Mouse (Mus musculus): ENCODE results near the gene Rnf220. TPM values are rescaled to one million over a fixed set of nuclear protein-coding genes. Genes with fewer than 3 reads are reported as not detected.
"Not testable (repeated sequence)": the region's sequence is repeated elsewhere in the genome, so short reads cannot be mapped to it uniquely, and the experiment has no call there.

Gene Rnf220
- total RNA-seq, 2 experiments from 2014 or later = 67.8 to 72.4 TPM

DNA sequence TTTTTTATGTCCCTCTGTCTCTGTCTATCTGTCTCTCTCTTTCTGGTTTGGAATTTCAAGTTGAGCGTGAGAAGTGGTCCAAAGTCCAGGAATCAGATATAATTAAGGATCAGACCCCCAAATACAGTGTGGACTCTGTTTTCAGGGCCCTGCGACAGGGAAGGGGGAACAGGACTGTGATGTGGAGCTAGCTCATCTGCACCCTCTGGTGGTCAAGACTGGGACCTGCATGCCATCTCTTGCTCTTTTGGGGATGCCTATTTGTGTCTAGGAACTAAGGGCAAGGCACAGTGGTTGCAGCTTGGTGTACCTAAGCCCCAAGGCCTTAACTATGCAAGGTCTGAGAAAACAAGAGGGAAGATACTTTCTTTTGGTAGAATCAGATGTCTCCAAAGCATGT lies 229.6 kb downstream of the Rnf220 start:
- DNase-seq = peak; percentile 85

DNA sequence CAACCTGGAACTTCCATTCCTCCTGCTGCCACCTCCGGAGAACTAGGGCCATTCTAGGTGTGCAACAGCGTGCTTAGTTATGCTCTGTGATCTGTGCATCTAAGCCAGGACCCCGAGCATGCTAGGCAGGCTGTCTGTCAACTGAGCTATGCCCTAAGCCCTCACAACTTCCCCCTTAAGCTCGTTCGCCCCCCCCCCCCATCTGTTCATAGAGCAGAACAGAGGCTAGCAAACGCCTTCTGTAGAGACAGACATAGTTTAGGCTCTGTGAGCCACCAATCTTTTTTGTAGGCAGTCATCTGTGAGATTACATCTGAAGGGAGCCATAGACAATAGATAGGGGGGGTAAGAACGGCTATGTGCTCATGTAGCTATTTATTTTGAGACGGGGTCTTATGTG lies 233.9 kb downstream of the Rnf220 start:
- DNase-seq = no peak

DNA sequence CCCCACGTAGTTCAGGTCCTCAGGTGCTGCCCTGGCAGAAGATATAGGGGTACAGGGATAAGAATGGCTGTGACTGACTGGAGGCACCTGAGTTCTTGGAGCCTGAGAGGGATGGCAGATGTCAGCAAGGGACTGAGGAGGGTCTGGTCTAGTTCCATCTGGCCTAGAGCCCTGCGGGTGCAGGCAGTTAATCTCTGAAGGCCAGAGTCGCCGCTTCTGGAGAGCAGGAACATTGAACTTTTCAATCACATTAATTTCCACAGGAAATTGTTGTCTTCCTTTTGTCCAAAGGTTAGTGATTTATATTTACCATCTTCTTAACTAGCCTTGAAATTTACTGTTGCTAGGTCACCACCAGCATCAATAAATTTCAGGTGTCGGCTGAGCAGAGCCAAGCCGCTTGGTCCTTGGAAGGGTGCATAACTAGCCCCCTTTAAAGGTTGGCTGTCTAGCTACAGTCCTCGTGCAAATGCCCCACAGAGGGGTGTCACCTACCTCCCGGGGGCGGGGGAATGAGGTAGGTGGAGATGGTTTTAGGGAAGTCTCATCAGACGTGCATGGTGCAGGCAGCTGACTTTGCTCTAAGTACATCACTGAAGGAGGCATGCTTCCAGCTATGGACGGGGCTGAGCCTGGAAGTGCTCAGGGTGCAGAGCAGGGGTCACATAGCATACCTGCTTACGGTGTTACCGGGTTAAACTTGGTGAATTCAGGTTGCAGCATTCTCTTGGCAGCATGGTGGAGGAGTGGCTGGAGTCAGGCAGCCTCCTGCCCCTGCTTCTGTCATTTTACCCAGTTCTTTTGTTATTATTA lies 234.5 kb downstream of the Rnf220 start:
- peak; percentile 78 for DNase-seq

DNA sequence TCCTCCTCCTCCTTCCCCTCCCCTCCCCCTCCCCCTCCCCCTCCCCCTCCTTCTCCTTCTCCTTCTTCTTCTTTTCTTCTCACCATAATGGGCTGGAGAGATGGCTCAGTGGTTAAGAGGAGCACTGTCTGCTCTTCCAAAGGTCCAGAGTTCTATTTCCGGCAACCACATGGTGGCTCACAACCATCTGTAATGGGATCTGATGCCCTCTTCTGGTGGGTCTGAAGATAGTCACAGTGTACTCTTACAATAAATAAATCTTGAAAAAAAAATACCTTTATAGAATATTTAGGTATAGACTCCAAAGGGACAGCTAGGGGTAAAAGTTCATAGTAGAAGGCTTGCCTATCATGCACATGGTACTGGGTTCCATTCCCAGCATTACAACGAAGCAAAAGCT lies 235.6 kb downstream of the Rnf220 start:
- DNase-seq = no peak

DNA sequence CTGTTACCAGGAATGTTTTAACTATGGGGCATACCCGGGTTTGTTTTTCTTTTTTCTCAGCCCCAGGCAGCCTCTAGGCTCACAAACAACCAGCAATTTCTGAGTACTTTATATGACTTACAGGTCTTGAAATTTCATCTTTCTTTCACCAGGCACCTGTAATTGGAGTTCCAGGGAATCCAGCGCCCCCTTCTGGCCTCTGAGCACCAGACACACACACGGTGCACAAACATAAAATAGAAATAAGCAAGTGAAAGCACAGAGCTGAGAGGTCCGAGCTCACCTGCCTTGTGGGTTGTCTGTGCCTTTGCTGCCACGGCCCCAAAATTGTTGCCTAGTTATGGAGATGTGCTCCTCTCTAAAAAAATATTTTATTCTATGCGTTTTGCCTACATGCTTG lies 236.9 kb downstream of the Rnf220 start:
- DNase-seq = not testable (repeated sequence)

DNA sequence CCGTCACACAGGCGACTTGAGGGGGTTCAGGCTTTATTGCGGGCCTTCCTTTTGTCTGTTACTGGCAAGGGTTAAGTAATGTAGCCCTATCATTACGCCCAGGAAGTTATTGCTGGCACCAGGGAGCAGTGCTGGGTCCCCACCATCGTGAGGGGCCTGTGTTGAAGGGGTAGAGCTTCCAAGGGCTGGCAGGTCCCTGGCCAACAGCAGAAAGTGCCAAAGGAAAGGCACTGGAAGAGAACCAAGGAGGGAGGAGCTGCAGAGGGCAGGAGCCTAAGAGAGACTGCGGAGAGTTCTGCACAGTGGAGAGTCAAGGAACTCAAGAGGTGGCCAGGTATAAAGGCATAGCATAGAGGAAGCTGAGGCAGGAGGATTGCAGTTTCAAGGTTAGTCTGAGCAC lies 242.2 kb downstream of the Rnf220 start:
- peak; percentile 70 for DNase-seq

DNA sequence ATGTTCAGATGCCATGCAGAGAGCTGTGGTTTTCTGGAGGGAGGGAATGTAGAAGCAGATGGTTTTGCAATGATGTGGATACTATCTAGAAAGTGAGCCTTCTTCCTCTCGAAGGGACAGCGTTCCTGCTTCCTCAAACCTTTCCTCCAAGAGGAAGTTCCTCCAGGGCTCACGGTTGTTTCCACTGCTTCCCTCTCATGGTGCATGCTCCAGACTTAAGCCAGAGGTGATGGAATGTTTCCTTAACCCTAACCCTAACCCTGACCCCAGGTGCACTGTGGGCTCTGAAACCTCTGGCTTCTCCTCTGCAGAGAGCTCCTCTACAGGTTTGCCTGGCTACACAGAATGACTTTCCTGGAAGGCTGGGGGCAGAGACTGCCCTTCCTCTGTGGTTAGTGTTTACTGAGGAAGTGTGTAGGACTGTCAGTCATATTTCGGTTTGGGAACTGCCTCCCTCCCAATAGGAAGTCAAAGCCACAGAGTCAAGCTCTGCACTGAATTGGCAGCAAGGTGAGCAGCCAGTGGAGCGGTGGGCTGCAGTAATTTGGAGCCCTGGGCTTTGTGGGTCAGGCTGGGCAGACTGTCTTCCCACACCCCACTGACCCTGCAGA lies 242.7 kb downstream of the Rnf220 start:
- no peak for DNase-seq

DNA sequence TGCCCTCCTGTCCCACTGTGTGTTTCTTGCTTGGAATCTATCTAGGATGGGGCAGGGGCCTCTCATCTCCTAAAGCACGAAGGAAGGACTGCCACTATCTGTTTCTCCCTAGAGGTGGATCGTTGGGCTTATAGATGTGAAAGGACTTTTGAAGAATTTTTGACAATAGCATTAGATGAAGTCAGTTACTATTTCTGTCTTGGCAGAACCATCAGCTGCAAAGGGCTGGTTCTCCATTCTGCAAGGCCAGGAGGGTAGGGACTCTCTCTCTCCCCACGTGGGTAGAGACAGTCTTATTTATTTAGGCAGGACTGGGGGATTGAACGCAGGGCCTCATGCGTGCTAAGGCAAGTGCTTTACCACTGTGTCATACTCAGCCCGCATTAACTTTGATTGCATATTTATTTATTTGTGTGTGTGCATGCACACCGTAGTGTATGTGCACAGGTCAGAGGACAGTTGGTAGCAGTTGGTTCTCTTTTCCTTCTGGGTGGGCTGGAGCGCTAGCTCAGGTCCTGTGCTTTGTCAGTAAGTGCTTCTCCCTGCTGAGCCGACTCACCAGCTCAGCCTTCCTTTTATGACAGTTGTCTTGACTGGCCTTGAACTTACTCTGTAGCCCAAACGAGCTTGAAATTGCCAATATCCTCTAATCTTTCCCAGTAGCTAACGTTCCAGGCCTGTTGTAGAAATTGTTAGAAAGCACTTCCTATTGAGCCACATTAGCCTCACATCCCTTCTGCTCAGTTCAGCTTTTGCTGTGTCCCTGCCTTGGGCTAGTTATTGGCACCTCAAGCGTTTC lies 243.4 kb downstream of the Rnf220 start:
- peak; percentile 37 for DNase-seq

DNA sequence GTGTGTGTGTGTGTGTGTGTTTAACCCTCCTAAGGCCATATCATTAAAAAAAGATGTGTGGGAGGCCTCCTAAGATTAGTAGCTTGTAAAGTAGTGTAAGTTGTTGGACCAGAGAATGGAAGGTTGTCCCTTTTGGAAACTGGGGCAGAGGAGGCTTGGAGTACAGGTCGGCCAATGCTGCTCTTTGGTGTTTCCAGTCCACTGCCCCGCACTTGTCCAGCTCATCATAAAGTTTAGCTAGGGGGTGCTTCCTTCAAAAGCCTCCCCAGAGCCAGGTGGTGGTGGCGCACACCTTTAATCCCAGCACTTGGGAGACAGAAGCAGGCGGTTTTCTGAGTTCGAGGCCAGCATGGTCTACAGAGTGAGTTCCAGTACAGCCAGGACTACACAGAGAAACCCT lies 244.1 kb downstream of the Rnf220 start:
- DNase-seq = no peak

DNA sequence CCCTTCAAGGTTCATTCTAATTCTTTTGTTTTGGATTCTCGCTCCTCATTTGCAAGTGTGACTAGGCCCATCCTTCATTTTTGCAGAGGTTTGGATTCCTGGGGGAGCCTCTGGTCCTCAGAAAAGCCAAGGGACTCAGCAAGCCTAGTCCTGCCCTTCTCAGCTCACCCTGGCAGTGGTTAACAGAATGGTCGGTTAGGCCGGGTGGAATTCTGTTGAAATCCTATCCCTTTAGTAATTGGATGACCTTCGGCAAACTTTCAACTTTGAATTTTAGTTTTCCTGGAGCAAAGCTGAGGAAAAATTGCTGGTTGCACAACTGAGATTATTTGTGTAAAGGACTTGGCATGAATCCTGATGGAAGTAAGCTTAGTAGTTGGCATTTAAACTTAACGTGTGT lies 244.5 kb downstream of the Rnf220 start:
- DNase-seq = peak; percentile 68

DNA sequence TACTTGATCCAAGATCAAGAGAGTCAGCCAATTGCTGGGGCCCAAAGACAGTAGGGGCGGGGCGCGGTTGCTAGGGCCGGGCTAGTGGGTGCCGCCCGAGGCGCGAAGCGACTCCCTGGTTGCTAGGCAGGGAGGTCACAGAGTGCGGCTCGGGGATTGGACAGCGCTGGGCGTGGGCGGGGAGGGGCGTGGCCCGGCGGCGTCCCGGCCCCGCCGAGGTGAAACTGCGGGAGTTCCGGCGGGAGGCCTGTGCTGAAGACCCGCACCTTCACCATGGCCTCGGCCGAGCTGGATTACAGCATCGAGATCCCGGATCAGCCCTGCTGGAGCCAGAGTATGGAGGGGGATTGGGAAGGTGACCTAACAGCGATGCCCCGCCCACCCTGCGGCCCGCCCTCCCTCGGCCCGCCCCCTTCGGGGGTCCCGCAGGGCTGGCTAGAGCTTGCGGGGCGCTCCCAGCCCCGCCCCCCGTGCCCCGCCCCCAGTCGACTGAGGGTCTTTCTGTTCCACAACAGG lies 245.0 kb downstream of the Rnf220 start, which contains the start of the genes Tmem53 and Armh1:
Gene Tmem53 (plus strand): TSS at position 151 of the 516 bp plus-strand sequence.
Gene Armh1 (minus strand): TSS at position 325 of the 516 bp plus-strand sequence.
- peak; percentile 98 for DNase-seq

DNA sequence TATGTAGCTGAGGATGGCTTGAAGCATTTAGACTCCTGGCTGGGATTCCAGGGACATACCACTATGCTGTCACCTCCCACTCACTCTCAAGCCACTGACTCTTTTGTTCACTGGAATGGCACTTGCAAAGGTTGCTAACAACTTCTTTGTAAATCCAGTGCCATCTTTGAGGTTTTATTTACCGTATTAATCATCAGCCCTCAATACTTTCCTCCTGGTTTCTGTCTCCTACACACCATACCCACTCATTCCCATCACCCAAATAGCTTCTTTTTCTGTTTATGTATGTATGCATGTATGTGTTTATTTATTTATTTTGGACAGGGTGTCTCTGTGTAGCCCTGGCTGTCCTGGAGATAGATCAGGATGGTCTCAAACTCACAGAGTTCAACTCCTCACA lies 245.9 kb downstream of the Rnf220 start:
- no peak for DNase-seq

DNA sequence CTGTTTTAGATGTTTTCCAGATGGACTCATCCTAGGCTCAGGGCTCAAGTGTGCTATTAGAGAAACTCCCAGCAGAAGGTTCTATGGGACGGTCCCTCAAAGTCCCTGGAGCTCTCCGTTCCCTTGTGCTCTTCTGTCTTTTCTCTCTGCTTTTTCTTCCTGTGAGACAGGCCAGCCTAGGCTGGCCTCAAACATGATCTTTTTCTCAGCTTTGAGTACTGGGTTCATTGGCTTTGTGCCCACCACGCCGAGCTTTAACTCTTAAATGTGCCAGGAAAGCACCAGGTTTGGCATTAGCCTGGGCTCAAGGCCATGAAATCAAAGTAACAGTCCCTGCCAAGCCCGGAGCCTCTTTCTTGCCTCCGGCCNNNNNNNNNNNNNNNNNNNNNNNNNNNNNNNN lies 256.0 kb downstream of the Rnf220 start:
- DNase-seq = peak; percentile 82

DNA sequence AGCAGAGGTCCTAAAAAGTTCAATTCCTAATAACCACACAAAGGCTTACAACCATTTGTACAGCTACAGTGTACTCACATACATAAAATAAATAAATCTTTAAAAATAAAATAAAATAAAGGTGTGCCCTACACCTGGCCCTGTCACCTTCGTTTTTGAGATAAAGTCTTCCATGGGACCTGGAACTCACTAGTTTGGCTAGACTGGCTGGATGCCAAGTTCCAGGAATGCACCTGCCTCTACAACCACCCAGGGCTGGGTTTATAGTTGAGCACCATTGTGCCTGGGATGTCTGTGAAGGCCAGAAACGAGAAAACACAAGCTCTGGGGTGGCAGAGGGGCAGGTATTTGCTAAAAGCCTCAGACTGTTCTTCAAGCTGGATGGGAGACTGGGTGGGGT lies 257.7 kb downstream of the Rnf220 start:
- no peak for DNase-seq

DNA sequence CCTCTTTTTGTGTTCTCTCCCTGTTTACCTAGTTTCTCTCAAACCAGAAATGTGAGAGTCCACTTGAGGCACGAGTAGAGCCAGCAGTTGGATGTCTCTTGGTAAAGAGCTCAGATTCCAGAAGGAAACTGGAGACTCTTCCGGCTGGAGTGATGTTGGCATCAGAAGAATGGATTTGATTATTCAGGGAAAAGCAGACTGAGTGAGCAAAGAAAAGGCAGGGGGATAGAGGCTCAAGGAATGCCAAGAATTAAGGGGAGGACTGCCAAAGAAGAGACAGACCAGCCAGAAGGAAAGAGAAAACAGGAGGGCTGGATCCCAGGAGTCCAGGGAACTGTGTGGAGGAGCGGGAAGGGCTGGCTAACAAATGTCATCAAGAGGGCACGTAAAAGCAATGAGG lies 261.0 kb downstream of the Rnf220 start:
- no peak for DNase-seq

DNA sequence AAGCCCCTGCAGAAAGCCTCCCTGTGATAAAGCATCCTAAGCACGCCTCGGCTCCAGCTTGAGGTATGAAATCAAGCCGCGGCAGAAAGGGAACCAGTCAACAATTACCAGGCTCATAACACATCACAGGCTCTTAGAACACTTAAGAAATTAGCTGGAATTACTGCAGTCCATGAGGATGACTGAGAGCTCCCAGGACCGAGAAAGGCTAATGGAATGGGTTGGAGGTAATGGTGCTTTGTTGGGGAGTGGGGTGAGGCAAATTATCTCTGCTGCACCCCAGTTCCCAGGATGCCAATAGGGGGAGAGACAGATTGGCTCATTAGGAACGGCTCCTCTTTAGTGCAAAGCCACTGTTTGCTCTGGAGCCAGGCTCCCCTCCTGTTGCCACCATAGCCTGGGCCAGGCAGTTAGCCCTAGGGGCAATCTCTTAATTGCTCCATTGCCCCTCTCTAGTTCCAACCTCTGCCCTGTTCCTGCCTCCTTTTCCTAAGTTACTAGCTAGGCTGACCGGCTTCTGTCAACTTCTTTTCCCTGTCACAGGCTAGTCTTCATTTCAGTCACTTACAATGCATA lies 262.6 kb downstream of the Rnf220 start:
- DNase-seq = no peak

DNA sequence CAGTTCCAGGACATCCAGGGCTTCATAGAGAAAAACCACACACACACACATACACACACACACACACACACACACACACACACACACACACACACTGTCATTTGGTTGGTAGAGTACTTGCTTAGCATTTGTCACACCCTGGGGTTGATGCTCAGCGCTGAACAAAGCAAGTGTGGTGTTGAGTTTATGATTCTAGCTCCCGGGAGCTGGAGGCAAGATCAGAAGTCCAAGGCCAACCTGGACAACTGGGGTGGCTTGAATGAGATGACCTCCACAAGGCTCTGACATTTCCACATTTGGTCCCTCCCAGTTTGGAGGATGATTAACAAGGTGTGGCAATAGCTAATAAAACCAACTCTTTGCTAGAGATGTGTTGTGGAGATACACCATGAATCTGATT lies 265.6 kb downstream of the Rnf220 start:
- peak; percentile 24 for DNase-seq

DNA sequence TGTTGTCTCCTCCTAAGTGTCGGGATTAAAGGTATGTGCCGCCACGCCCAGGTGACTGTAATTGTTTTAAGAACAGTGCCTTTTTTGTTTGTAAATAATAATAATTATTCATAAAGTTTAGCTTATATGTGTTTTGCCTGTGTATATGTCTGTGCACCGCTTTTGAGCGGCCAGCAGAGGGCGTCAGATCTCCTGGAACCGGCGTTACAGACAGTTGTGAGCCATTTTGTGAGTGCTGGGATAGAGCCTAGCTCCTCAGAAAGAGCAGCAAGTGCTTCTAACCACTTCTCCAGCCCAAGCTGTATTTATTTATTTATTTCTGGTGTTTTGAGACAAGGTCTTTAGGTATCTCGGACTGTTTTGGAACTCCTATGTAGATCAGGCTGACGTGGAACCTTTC lies 266.5 kb downstream of the Rnf220 start:
- DNase-seq = peak; percentile 33

DNA sequence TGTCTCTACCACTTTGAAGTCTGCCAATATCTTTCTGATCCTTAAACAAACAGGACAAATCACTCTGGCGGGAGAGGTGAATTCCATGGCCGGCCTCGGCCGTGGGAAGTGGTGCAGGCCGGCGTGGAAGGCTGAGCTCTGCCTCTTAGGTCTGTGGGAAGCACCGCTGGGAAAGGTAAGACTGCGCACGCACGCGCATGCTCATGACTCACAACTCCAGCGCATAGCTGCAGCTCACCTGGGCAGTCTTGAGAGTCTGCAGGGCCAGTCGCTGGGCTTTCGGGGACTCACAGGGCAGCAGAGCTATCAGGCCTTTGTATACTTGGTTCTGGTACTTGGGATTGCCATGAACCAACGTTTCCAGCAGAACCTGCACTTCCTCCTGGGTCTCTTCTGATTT lies 267.3 kb downstream of the Rnf220 start:
- no peak for DNase-seq

DNA sequence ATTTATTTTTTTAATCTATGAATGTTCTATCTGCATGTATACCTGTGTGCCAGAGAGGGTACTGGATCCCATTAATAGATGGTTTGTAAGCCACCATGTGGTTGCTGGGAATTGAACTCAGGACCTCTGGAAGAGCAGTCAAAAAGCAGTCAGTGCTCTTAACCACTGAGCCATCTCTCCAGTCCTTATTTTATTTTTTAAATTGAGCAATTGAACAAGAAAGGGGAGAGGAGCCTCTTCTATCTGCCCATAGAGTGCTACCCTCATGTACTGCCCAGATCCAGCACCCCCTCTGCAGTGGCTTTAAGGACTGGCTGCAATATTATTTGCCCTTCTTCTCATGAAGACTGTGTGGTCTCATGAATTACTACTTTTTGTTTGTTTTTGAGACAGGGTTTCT lies 271.6 kb downstream of the Rnf220 start:
- DNase-seq = no peak

DNA sequence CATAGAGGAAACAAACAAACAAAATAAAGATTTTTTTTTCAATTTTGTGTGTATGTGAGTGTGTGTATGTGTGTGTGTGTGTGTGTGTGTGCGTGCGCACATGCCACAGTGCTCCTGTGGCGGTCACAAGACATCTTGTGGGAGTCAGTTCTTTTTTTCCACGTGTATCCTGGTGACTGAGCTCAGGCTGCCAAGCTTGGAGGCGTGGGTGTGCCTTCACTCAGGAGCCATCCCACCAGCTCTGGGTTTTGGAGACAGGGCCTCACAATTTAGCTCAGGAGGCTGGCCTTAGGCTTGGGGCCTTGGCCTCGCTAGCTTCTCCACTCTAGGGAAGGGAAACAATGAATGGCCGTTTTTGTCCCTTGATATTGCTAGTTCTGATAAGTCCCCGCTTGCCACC lies 272.7 kb downstream of the Rnf220 start:
- DNase-seq = no peak

DNA sequence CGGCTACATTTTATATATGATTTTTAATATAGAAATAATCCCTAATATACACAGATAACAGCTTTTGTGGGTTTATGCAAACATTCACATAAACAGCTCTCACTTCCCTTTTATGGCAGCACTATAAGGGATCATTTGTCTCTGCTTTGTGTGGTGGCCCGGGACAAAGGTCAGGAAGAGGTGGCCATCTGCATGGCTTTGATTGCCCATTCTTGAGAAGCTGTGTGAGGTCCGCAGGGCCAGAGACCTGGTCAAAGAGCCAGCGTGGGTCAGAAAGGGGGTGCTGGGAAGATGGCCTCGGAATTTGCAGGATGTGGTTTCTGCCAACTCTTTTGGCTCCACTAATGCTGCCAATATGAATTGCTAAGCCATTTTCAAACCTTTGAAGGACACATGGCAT lies 273.9 kb downstream of the Rnf220 start:
- no peak for DNase-seq
